Mouse (Mus musculus): ENCODE measurements around the gene Arpc5.
A peak's percentile ranks its signal among the peaks of the same experiment; 100 is the strongest.
"Not testable (repeated sequence)": the region's sequence is repeated elsewhere in the genome, so short reads cannot be mapped to it uniquely, and the experiment has no call there.

The Arpc5 gene

DNA sequence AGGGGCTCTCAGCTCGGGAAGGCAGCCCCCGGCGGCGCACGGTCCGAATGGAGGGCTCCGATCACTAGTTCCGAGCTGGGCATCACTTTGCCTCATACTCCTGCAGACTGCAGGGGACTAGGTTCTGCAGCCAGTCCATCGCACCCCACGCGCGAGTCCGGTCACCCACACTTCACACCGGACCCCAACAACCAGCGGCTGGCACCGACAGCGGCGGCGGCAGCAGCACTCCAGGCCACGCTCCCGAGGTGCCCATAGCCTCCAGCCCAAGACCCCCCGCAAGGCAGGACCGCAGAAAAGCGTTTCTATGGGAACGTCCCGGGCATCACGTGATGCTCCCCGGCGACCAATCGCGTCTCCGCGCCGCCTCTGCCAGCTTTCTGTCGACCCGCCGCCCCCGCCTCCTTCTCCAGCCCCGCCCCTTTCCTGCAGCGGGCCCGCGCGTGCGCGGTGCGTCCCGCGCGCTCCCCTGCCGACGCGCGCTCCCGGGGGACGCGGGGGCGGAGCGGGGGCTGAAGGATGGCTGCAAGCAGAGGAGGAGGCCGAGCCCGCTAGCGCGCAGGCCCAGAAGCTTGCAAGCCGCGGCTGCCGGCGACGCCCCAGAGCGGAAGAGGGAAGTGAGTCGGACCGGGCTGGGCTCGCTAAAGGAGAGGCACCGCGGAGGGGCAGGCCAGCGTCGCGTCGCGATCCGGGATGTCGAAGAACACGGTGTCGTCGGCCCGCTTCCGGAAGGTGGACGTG, at the start of gene Arpc5, which contains the start of gene Rgl1:
TSS of gene Arpc5 (plus strand) at position 511 of the 741 bp plus-strand sequence.
TSS of gene Rgl1 (minus strand) at position 320 of the 741 bp plus-strand sequence.
- peak; percentile 93 to 96 for DNase-seq (ENCODE audit: low spot score in 2 of 2)

DNA sequence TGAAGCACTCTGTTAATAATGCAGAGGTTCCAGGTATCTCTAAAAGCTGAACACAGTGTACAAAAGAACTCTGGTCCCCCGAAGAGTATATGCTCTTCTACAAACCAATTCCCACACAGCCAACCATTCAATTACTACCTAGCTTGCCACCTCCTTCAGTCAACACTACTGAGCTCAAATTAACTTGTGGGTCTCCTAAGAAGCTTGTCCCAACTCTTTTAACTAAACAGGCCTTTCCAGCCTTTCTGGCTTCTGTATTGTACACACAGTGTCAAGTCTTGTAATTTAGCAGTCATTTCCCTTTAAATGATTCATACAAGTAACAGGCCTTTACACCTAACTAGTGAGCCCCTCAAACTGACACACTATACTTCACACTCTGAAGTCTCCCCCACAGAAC, 49.0 kb upstream of the Arpc5 start:
- no peak for DNase-seq (ENCODE audit: low spot score in 2 of 2)

DNA sequence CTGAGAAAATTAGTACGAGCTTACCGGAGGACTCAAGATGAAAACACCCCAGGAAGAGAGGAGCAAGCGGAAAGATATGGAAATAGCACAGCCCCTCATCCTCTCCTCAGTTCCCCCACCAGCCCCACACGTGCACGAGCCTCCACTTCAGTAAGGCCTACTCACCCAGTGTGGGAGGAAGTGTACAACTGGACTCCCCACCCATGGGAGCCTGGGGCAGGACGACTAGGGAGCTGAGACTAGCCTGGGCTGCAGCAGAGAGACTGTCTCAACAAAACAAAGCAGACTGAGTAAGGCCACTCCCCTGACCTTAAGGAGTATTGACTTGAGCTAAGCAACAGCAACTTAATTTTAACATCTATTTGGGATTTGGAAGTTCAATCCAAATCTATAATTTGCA, 48.1 kb upstream of the Arpc5 start:
- DNase-seq (ENCODE audit: low spot score in 2 of 2): no peak

DNA sequence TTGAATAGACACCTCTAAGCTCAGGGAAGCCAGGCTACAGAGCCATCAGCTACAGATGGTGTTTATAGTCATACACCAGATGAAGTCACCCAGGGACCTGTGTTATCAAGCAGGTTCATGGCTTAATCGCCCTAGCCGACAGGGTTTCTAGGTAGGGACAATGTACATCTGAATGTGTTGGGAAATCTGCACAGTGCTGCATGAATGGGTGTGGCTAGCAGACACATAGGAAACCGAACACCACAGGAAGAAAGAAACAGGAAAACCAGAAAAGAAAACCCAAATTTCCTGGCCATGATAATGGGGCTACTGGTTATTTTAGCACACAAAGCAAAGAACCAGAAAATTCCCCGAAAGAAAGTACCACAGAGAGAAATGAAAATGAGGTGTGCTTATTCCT, 45.4 kb upstream of the Arpc5 start:
- no peak for DNase-seq (ENCODE audit: low spot score in 2 of 2)

DNA sequence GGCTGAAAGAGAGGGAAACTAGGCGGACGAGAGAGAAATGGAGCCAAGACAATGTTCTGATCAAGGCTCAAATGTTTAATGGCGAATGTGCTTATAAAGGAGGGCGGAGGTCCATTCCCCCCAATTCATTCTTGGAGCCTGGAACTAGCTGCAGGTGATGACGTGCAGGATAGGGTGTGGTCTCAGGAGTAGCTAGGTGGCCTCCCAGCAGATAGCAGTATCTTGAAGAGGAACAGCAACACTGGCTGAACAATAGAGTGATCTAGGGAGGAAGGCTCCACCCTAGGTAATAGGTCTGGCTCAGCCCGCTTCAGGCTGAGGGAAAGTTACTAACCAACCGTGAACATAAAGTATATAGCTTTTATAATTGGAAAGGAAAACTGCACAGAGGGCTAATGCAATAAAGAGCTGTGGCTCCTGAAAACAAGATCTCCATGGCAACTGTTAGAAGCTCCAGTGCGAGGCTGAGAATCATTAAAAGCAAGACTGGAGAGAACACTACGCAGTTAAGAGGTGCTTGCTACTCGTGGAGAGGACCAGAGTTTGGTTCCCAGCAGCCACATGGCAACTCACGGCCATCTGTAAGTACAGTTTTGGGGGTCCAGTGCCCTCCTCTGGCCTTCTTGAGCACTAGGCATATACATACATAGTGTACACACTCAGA, 44.7 kb upstream of the Arpc5 start:
- DNase-seq (ENCODE audit: low spot score in 2 of 2): no peak

DNA sequence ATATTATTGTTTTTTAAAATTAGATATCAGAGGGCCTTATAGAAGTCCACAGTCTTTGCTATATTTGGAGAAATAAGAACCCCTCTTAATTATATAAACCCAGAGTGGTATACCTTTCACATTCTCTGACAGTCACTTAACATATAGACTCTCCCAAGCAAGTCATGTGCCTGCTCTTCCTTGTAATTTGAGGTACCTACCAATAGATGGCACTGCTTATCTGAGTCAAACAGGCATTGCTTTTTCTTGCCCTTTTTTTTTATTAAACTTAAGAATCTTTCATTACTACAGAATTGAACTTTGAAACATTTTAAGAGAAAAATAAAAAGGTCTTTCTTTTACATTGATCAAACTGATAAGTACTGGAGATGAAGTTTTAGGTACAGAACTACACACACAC, 42.1 kb upstream of the Arpc5 start:
- DNase-seq (ENCODE audit: low spot score in 2 of 2): no peak

DNA sequence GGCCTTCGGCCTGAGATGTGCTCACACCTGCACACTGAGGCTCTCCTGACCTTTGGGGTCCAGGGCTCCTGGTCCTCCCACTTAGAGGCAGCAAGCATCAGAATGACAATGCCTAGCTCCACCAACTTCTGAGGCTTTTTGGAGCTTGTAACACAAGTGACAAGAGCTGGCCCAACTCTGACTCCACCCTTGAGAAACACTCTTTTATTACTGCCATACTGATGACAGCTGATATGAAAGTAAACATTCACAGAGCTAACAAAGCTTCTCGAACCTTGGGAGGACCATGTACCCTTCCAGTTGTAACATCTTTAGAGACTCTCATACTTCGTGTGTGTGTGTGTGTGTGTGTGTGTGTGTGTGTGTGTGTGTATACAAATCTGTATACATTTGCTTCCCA, 40.2 kb upstream of the Arpc5 start:
- no peak for DNase-seq (ENCODE audit: low spot score in 2 of 2)

DNA sequence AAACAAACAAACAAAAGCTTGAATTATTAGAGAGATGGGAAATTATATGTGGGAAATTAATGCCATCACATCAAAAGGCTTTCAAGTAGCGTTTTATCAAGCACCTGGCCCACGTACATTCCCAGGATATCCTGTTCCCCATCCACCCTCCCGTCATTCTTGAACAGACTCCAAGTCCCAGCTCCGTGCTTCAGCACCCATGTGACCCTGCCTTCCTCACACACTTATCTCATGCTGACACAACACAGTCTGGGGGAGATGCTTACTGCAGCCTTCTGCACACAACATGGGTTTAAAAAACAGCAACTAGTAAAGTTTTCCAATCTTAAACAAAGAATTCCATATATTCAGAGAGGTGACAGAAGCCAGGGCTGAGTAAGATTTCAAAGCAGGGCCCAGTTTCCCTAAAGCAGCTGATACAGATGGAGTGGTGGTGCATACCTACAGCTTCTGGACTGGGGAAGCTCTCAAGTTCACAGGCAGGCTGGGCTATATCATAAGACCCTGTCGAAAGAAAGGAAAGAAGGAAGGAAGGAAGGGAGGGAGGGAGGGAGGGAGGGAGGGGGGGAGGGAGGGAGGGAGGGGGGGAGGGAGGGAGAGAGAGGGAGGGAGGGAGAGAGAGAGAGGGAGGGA, 38.6 kb upstream of the Arpc5 start:
- DNase-seq (ENCODE audit: low spot score in 2 of 2): no peak

DNA sequence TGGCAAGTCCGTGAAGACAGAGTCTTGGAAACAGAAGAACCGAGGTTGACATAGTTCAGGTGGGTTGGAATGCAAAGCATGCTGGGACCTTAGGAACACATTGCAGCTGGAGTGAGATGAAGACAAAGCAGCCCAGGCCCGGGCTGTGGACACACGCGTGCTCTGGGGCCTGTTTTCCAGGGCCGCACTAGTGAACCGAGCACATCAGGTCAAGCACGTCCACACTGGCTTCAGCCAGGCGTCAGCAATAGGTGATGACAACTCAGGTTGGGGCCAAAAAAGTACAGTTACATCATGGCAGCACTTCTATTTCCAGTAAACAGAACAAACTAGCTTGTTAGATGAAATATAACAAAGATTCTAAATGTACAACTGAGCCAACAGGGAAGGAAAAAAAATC, 27.5 kb upstream of the Arpc5 start:
- no peak for DNase-seq (ENCODE audit: low spot score in 2 of 2)

DNA sequence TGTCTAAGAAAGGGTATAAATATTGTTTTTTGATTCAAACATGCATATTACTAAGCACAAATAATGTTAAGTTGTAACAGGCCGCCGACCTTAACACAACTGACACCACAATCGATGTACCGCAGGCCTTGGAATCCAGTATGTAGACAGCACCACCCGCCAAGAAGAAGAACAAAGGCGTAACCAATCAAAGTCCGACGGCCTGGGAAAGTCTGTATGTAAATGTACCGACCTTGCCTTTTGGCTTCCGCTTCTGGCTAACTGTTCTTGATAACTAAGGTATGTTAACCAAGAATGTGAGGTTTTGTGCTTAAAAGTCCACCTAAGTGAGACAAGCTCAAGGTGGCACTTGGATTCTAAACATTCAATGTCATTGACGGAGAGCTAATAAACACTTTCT, 27.0 kb upstream of the Arpc5 start:
- no peak for DNase-seq (ENCODE audit: low spot score in 2 of 2)

DNA sequence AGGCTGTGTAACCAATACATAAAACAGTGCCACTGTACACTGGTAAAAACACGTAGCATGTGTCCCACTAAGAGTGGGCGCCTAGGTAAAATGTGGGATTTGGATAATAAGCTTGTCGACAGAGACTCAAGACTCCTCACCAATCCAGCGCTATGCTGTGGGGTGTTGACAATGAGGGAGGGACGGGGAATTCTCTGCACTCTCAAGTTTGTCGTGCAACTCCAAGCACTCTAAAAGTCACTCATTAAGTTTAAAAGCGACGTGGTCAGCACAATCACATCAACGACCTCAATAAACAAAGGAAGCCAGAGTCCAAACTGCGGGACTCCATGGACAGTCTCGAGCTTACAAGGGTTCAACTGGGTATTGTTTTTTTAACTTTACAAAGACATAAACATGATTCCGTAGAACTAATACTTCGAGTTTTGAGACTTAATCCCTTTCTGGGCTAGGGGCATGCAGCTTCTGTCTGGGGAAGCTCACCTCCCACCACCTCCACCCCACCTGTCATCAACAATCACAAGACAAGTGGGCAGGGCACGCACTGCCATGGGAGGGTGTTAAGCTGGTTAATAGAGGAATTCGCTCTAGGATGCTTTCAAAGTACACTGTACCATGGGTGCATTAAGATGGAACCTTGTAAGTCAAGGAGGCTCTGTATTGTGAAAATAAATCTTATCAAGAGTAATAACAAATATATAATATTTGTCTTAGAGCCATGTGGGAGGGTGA, 23.1 kb upstream of the Arpc5 start:
- no peak for DNase-seq (ENCODE audit: low spot score in 2 of 2)

DNA sequence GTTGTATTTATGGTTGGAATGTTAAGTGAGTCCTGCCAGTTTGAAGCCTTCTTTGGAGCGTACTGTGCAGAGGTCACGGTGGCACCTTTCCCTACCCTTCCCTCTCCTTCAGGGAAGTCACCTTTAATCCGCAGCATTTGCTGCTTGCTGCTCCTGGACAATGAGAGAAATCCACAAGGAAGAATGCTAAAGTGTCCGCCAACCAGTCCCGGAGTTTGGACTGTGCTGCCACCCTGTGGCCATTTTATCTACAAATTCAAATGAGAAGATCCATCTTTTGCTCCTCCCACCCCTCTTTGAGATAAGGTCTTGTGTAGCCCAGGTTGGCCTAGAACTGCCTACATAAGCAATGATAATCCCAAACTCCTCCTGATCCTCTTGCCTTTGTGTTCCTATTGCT, 19.9 kb upstream of the Arpc5 start:
- peak; percentile 56 to 66 for DNase-seq (ENCODE audit: low spot score in 2 of 2)

DNA sequence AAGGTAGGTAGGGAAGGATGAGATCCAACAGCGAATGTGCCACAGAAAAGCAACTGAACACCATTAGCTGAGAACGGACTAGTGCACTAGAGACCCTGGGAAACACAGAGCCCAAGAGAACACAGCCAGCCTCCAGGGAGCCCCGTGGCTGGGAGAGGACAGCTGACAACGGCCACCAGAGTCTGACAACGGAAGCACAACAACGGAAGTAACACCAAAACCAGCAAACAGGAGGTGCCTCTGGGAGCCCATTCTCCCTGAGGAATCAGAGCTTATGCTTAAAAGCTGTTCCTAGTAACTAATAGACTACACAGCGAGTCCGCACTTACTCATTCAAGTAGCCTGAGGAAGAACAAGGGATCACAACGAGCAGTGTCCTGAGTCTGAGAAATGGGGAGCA, 17.1 kb upstream of the Arpc5 start:
- no peak for DNase-seq (ENCODE audit: low spot score in 2 of 2)

DNA sequence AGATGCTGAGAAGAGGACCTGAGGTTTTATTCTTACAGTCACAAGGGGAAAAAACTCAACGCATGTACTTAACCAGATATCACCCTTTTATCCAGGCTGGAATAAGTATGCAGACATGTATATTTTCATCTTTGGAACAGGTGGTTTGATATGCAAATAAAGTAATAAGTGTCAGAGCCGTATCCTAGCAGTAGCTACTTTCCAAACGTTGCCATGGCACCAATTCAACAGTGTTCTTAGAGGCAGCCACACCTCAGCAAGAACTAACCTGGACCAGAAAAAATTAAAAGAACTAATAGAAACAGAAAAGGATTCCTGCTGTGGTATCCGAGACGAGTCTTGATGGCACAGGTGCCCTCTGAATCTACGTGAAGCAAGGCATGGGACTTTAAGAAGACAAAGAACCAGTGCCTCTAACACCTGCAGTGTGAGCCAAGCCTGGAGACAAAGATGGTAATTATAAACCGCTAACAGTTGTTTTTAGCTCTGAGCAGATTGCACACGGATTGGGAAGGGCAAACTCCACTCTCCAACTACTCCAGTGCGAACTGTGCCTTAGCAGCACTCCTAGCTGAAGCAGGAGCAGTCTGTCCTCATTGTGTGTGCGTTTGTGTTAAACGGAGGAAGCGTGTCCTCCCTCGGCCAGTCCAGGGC, 15.9 kb upstream of the Arpc5 start, which contains the start of gene Apobec4:
TSS of gene Apobec4 (plus strand) at position 240 of the 654 bp plus-strand sequence.
- DNase-seq (ENCODE audit: low spot score in 2 of 2): no peak

DNA sequence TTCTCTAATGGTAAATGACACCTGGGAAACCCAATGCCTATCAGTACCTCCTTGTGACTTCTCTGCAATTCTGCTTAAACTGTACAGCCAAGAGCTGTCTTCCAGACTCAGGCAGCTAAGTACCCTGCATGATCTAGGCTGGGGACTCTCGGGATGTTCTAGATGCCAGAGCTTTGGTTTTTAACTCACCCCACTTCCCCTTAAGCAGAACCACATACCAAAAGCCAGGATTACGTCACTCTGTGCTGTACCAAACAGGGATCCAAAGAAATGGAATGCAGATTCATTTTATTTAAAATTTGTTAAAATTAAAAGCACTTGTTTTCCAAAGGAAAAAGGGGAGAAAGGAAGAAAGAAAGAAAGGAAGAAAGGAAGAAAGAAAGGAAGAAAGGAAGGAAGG, 4.6 kb upstream of the Arpc5 start:
- DNase-seq (ENCODE audit: low spot score in 2 of 2): no peak

DNA sequence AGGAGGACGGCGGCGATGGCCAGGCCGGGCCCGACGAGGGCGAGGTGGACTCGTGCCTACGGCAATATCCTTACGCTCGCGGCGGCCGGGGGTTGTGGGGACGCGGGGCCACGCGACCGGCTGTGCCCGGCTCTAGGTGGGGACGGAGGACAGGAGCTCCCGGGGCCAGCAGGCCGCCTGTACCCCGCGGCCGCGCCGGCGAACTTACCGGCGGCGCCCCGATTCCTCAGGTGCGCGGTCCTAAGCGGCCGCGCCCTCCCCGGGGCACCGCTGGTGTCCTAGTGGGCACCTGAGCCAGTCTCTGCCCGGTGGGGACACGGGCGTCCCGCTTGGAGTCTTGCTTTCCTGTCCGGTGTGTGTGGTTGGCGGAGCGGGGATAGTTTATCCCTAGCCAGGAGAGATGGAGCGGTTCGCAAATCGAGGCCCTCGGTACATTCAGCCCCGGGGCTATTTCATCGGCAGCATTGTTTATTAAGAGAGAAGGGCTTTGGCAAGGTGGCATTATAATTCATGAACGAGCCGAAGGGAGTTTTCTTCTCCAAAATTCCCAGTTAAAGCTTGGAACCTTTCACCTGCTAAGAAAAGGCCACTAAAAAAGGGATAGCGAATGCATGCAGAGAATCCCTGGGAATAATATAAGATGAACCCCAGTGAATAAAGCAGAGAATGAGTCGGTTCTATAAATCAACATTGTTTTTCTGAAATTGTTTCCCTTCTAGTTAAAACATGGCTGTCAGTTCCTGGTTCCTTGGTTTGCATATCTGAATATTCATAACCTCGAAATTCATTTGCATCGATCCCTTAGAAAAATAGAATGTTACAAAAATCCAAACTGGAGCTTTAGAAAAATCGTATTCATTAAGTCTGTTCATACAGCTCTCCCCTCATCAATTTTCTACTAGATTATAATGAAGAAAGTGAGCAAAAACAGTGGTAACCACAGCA, 734 bp downstream of the Arpc5 start:
- DNase-seq (ENCODE audit: low spot score in 2 of 2): peak in 1 of 2 experiments; percentile 44

DNA sequence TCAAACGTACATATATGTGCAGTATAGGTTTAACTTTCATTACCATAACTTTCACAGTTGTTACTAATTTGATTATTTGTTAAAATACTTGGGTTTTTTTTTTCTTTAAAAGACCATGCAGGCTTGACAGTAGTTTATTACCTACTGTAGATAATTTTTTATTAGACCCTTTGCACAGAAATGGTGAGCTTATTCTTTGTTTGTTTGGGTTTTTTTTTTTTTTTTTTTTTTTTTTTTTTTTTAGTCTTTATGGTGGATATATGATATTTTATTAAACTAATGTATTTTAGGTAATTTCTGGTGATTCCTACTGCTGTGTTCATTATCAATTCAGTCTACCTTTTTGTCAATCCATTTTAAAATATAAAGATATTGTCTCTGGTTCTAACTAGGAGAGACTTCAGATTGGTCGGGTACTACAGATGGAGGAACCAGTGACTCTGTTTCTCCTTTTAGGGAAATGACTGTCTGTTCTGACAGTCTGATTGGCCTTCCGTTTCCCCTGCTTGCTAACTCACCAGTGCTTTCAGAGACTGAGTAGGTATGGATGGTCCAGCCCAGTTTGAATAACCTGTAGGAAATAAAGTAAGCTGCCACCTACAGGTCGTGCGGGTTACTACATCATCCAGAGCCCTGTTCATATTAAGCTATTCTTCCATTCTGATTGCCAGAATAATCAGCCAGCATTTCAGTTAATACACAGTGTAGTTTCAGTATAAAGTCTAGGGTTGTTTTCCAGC, 1.6 kb downstream of the Arpc5 start:
- peak; percentile 52 to 67 for DNase-seq (ENCODE audit: low spot score in 2 of 2)

DNA sequence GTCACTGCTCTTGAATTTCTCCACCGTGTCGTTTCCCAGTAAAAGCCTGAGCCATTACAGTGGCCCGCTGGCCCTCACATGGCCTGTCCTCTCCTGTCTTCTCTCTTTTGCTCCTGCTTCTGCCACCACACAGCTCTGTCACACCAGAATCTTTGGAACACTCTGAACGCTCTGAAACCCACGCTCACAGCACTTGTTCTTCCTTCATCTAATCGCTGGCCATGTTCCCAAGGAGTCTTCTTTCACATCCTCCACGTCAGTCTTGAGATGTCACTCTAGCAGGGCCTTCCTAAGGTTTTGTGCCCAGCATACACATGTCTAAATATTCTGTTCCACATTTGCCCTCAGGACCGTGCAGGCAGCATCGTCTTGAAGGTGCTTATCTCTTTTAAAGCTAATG, 4.7 kb downstream of the Arpc5 start:
- no peak for DNase-seq (ENCODE audit: low spot score in 2 of 2)

DNA sequence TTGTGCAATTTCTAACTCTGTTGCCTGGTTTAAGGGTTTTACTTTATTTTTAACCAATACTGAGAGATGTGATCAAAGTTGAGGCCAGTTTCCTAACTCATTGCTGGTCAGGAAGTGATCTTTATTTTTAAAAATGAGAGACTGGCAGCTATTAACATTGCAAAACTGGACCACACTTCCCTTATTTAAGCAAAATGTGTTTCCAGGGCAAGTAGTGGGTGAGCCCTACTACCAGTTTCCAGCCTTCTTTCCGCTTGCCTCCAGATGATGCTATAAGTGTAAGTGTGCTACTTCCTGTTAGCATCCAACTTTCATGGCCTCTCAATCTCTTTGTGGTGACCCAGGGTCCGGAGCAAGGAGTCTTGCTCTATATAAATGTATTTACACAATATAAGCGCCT, 8.3 kb downstream of the Arpc5 start:
- DNase-seq (ENCODE audit: low spot score in 2 of 2): not testable (repeated sequence)

Data from urinary bladder, adult 18-20 months (tissue).